Mouse (Mus musculus): ENCODE results near the gene Med14.

GRCm38 (mm10) chrX:12773236-12773635 is 11.4 kb upstream of the Med14 start:
- TF ChIP-seq CTCF (IDR thresholded peaks at IDR 0.05; ENCODE audit: extremely low read depth, insufficient read depth, insufficient read length, insufficient replicate concordance) (no peak), POLR2A (IDR thresholded peaks at IDR 0.05; ENCODE audit: low read depth, low read length) (no peak)
